9 mouse cellular contexts compared by ENCODE assay signal in the genomic region with DNA sequence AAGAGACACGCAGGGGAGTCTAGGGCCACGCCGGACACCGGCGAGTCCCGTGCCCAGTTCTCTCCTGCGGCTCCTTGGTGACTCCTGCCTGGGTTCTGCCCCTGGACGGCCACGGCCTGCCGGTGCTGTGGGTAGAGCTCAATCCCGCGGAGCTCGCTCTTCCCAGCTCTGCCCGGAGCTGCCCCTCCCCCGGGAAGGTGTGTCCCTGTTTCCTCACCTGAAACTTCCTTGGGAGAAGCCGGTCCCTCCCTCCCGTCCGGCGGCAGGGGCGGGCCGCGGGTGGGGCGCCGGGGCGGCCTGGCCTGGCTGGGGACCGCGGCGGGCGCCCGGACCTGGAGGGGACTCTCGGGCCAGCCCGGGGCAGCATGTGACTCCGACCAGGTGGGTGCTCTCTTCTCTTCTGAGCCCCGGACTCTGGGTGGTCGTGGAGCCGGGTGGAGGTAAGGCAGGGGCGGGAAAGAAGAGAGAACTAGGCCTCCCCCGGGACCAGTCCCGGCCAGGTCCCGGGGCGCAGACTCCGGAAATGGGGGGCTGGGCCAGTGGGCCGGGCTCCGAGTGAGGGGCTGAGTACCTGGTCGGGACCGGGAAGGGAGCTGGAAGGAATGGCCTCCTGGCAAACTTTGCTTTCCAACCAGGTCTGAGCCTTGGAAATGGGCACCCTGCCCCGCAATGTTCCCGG. TPM values are rescaled to one million over a fixed set of nuclear protein-coding genes. Genes with fewer than 3 reads are reported as not detected.
DNase-seq lines count a peak whose midpoint lies in the region; ATAC-seq and TF ChIP-seq lines count a peak whose summit lies in the region.
"Had no signal": no experiment of that assay in that cellular context is flagged by ENCODE, and none has a peak within 500 bp of the region (broad histone marks: within the 10 kb centered on the region; RNA-seq: fewer than 3 reads in every experiment).

A gene (plus strand): TSS at position 220 of the 679 bp plus-strand sequence.

- no peak for TF ChIP-seq POLR2A in cerebellum, adult 2 months (IDR thresholded peaks at IDR 0.05; ENCODE audit: borderline replicate concordance, insufficient read depth, low read length)

- H3K36me3 ChIP-seq in heart, embryonic 12.5 days = no peaks in the 10 kb centered on the region
- H3K36me3 ChIP-seq in kidney, embryonic 14.5 days (ENCODE audit: control insufficient read depth, insufficient read depth, low read length) = no peaks in the 10 kb centered on the region

- no peaks in the 10 kb centered on the region; the same call in 1 of the 2 replicates for H3K27me3 ChIP-seq in cerebellum, adult 2 months (ENCODE audit: control insufficient read depth, insufficient read depth, low read length)
- no peaks in the 10 kb centered on the region for H3K27me3 ChIP-seq in heart, embryonic 12.5 days (replicated peaks)
- H3K27me3 ChIP-seq in kidney, embryonic 14.5 days (ENCODE audit: control insufficient read depth, insufficient read depth, low read length) = no peaks in the 10 kb centered on the region
- H3K27me3 ChIP-seq: CH12.LX had no signal

- TF ChIP-seq CTCF in cerebellum, adult 2 months (IDR thresholded peaks at IDR 0.05; ENCODE audit: borderline replicate concordance, insufficient read depth, low read depth, low read length) = no peak

- H3K4me1 ChIP-seq in cerebellum, adult 2 months (ENCODE audit: control insufficient read depth, insufficient read depth, low read length) = no peaks in the 10 kb centered on the region
- H3K4me1 ChIP-seq in heart, embryonic 12.5 days (replicated peaks) = 0 out of 2 replicates have a peak, but pooled peaks cover 7% of the 10 kb centered on the region
- H3K4me1 ChIP-seq in kidney, embryonic 14.5 days (ENCODE audit: control insufficient read depth, insufficient read depth, low read length) = no peaks in the 10 kb centered on the region; the same call in 1 of the 2 replicates

- peak; percentile 78 for ATAC-seq in heart, embryonic 12.5 days (ENCODE audit: insufficient number of reproducible peaks, low FRiP score)
- ATAC-seq in kidney, embryonic 14.5 days (ENCODE audit: low FRiP score, low TSS enrichment) = peak; percentile 86

- H3K9ac ChIP-seq in heart, embryonic 12.5 days = peak within 1 kb of the TSS; percentile 83
- peak within 1 kb of the TSS; percentile 81 for H3K9ac ChIP-seq in kidney, embryonic 14.5 days (ENCODE audit: low read depth, low read length)

- DNase-seq in cerebellum, adult 2 months = peak in 1 of 2 experiments; percentile 15
- no peak for DNase-seq in cerebellum, adult 11 months
- peak; percentile 39 for DNase-seq in embryo, embryonic 10.5 days (ENCODE audit: low spot score)
- DNase-seq in lung, postnatal 10 days = peak; percentile 85
- DNase-seq in ovary, postnatal 36 days (ENCODE audit: low spot score) = peak; percentile 69
- no peak for DNase-seq in MN1 (ENCODE audit: low spot score)

- H3K4me3 ChIP-seq in cerebellum, adult 2 months (replicated peaks; ENCODE audit: insufficient read depth, low read depth, low read length) = peak within 1 kb of the TSS; percentile 2
- H3K4me3 ChIP-seq in heart, embryonic 12.5 days = peak within 1 kb of the TSS; percentile 73
- H3K4me3 ChIP-seq in kidney, embryonic 14.5 days (ENCODE audit: low read length) = peak within 1 kb of the TSS; percentile 72

- peak within 1 kb of the TSS; percentile 84 for H3K4me2 ChIP-seq in heart, embryonic 12.5 days
- peak within 1 kb of the TSS; percentile 76 for H3K4me2 ChIP-seq in kidney, embryonic 14.5 days (replicated peaks; ENCODE audit: low read depth, low read length)

- 5% methylated on average over 46 of the region's 48 CpGs for WGBS in cerebellum, adult 2 months
- WGBS in heart, embryonic 12.5 days = under 1% methylated on average over 43 of the region's 48 CpGs
- WGBS in kidney, embryonic 14.5 days = under 1% methylated on average over 33 of the region's 48 CpGs

- H3K9me3 ChIP-seq in heart, embryonic 12.5 days (replicated peaks) = no peaks in the 10 kb centered on the region
- no peaks in the 10 kb centered on the region for H3K9me3 ChIP-seq in kidney, embryonic 14.5 days (ENCODE audit: control insufficient read depth, low read length)

- no peak within 1 kb of the TSS for H3K27ac ChIP-seq in cerebellum, adult 2 months (ENCODE audit: insufficient read depth, low read length)
- H3K27ac ChIP-seq in heart, embryonic 12.5 days (ENCODE audit: poor library complexity, severe bottlenecking) = peak within 1 kb of the TSS; percentile 66
- peak within 1 kb of the TSS; percentile 74 for H3K27ac ChIP-seq in kidney, embryonic 14.5 days (ENCODE audit: low read depth, low read length)

RNA-seq across cellular contexts. Expression of the gene that starts here (rescaled TPM):
- 2.4 and 2.9 TPM in 2 replicates for polyA plus RNA-seq in cerebellum, adult 2 months (2012; rRNA removed)
- 8.6 and 8.9 TPM in 2 replicates for polyA plus RNA-seq in heart, embryonic 12.5 days (2016; fragmentation: Nextera tagmentation; extraction: Ambion mirVana)
- polyA plus RNA-seq in kidney, embryonic 14.5 days (2014; fragmentation: Nextera tagmentation; extraction: Ambion mirVana) = 12.5 and 13.7 TPM in 2 replicates

Comparison
In these comparisons a context has a peak if more than half of its experiments do, and no peak if none do; other contexts are left out.
1. DNase-seq: peak in embryo, embryonic 10.5 days (single experiment), lung, postnatal 10 days (single experiment) and ovary, postnatal 36 days (single experiment); none in cerebellum, adult 11 months (single experiment) and MN1 (single experiment).
2. H3K4me3 ChIP-seq: peak in every context shown above with its lines; median percentile 73 in heart, embryonic 12.5 days; 72 in kidney, embryonic 14.5 days; 2 in cerebellum, adult 2 months.